Mouse (Mus musculus) bone marrow macrophage, adult 2 months (primary cell): ENCODE data around the gene 1700003F12Rik. TPM values are rescaled to one million over a fixed set of nuclear protein-coding genes. Genes with fewer than 3 reads are reported as not detected.

Source experiments
- H3K27ac ChIP-seq: 2 replicates; pipeline ENCODE4 v1.5.1; 2012; ENCODE audit warnings: low read depth, low read length; ENCODE audit not compliant: insufficient read depth
- H3K4me1 ChIP-seq: 2 replicates; pipeline ENCODE4 v1.6.1; 2012; ENCODE audit warnings: low read length; ENCODE audit not compliant: control insufficient read depth, insufficient read depth
- H3K4me3 ChIP-seq: 2 replicates; pipeline ENCODE4 v1.5.1; 2012; ENCODE audit warnings: mild to moderate bottlenecking, low read length, moderate library complexity; ENCODE audit not compliant: insufficient read depth
- CTCF ChIP-seq: IDR thresholded peaks from 2 replicates; pipeline ENCODE4 v1.5.1; 2012; ENCODE audit warnings: low read depth, mild to moderate bottlenecking, low read length, moderate library complexity
- POLR2A ChIP-seq: IDR thresholded peaks from 2 replicates; pipeline ENCODE4 v1.6.1; 2012; ENCODE audit warnings: mild to moderate bottlenecking, low read depth, low read length, borderline replicate concordance
- polyA plus RNA-seq: library from polyadenylated mRNA; stranded (reverse); fragments of >200 nt; gene quantifications from 2 replicates; pipeline ENCODE4 v1.2.4, GENCODE M21; 2012; ENCODE audit not compliant: missing spikeins, insufficient read depth, insufficient read length

The 1700003F12Rik gene
- polyA plus RNA-seq, 1 experiment, result 1.1 TPM

DNA sequence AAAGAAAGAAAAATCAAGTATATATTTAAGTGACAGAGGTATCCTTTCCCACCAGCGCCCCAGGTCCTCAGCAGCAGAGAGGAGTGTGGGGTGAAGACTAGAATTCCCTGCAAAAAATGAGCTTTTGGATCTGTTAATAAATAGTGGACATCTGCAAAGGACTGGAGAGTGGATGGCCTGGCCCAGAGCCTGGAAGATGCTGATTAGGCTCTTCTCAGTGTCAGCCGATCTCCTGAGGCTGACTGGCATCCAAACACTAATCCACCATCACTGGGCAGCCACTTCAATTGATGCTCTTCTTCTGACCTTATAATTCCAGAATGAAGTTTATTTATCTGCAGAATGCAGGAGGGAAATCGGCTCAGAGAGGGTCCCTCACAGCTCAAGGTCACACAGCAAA, 26.1 kb downstream of the 1700003F12Rik start:
- Histone ChIP-seq H3K4me3 (no peak overlapping the region), H3K4me1 (peaks cover 23% of the 10 kb centered on the region), H3K27ac (no peak overlapping the region)
- TF ChIP-seq CTCF, result no peak
- no peak for TF ChIP-seq POLR2A

DNA sequence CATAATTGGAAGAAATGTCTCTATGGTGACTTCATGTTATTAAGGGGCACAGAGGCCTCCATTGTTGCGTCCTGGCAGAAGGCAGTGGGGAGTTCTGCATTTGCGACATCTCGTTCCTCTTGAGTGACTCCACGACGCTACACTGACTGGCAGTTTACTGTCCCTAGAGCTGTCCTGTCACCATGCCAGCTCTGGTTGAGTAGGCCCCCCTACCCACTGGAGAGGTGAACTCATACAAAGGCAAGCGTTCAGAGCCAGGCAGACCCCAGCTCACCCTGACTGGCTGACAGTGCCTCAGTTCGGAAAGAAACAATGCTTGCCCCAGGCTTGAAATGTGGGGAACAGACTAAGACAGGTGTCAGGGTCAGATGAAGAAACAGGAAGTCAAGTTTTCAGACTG, 27.4 kb downstream of the 1700003F12Rik start:
- Histone ChIP-seq H3K4me3 (no peak overlapping the region), H3K4me1 (peaks cover 23% of the 10 kb centered on the region), H3K27ac (peak overlapping the region; percentile 45)
- TF ChIP-seq CTCF (no peak), POLR2A (no peak)

DNA sequence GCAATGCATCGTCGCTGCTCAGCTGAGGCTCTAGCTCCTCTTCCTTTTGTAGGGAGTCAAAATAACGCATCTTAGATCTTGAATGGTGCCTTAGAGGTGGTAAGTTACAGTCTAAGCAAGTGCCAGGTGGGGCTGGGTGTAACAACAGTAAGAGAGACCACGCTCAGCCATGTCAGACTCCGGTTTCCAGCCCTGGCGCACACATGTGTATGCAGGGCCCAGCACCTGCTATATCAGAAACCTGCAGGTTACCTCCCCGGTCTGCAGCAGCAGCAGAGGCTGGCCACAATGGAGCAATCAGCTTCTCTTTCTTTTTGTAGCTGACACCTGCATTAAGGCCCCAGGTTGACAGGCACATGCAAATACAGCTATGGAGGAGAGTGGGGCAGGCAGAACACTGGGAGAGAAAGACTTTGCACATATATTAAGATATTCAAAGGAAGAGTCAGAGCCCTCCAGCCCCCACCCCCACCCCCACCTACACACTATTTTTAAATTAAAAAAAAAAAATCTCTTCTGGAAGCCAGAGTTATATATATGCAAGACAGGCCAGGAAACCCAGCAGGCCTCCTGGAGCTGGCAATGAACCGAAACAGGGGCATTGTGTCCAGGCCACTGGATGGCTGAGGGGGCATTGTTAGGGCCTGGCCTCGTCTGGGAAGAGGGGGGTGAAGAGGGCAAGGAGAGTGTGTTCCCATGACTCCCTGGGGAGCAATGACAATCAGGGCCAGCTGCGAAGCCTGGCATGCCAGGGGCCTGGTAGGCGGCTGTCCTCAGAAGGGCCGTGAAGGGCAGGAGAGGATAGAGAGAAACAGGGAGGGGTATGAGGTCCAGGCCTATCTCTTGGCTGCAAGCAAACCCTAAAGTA, 30.2 kb downstream of the 1700003F12Rik start:
- H3K4me3 ChIP-seq, result no peak overlapping the region
- H3K27ac ChIP-seq, result no peak overlapping the region
- TF ChIP-seq CTCF, result no peak
- no peak for TF ChIP-seq POLR2A
- peaks cover 10% of the 10 kb centered on the region for H3K4me1 ChIP-seq

DNA sequence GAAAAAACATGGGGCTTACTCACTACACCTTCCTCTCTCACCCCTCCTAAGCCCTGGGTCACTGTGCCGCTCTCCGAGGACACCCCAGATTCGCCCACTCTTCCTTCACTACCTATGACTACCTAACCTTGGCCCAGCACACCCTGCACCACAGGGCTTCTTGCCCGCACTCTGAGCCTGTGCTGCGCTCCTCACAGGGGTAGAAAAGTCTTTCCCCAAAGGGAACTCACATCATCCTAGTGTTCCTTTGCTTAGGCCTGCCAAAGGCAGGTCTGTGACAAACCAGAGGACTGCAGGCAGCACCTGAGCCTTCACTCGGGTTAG, 30.8 kb downstream of the 1700003F12Rik start:
- Histone ChIP-seq H3K27ac (no peak overlapping the region), H3K4me1 (peaks cover 9% of the 10 kb centered on the region), H3K4me3 (no peak overlapping the region)
- TF ChIP-seq POLR2A (no peak), CTCF (no peak)

DNA sequence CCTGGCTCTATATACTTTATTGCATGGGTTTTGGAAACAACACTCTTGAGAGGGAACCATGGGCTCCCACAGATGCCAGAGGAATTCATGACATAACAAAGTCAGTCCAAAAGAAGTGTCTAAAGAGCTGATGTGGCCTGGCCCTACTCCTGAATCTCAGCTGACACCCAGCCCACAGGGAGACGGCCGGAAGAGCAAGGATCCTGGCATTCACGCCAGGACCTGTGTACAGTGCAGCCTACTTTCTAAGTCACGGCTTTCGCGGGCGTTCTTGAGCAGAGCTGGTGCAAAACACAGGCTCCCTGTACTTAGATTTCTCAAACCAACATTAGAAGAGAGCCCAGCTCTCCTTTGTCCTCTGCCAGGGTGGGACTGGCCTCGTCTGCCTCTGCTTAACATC, 33.7 kb downstream of the 1700003F12Rik start:
- TF ChIP-seq POLR2A (no peak), CTCF (no peak)
- H3K4me1 ChIP-seq, result 0 out of 2 replicates have a peak, but pooled peaks cover 2% of the 10 kb centered on the region
- no peak overlapping the region for H3K27ac ChIP-seq
- no peak overlapping the region for H3K4me3 ChIP-seq

DNA sequence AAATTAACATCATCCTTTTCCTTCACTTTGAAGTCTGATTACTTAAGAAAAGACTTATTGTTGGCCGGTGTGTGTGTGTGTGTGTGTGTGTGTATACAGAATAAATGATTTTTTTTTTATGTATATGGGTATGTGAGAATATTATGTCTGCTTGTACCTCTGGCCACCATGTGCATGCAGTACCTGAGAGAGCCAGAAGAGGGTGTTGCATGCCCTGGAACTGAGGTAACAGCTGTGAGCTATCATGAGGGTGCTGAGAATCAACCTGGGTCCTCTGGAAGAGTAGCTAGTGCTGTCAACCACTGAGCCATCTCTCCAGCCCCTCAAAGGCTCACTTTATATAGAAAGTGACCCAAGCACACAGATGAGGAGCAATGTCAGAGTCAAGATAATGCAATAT, 34.5 kb downstream of the 1700003F12Rik start:
- H3K4me1 ChIP-seq, result 0 out of 2 replicates have a peak, but pooled peaks cover 2% of the 10 kb centered on the region
- TF ChIP-seq POLR2A (no peak), CTCF (no peak)
- H3K4me3 ChIP-seq, result no peak overlapping the region
- H3K27ac ChIP-seq, result no peak overlapping the region

DNA sequence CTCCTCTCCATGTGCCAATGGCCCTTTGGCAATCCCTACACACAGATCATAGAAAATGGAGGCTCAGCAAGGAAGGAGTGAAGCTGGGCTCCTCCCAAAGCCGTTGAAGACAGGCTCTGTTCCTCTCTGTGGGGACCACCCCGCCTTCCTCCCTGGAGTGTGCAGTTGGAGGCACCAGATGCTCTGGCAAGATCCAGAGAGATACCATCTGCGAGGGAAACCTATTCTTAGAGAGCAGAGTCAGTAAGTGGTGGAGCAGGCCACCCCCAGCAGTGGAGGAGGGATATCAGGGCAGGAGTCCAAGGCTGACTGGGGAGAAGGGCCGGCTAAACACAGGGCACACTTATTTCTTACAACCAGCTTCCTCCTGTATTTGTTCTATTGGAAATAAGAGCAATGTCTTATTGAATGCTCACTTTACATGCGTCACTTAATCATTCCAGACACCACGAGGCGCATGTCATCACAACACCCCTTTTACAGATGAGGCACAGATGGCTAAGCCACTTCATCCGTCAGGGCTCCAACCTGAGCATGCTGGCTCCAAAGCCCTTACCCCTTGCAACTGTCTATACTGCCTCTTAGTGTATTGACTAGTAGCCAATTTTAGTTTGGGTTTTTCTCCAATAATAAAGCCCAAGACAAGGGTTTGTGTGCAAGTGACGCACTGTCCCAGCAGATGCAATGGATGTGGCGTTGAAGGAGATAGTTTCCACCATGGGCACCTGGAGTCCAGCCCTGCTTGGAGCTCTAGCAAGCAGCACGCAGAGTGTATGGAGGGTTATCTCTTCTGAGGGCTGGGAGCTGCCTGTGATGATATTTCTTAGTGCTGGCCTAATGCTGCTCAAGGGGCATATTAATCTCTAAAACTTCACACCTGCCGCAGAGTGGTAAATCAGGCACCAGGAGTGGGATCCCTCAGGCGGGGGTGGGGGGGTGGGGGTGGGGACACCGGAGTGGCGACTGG, 37.3 kb downstream of the 1700003F12Rik start:
- 0 out of 2 replicates have a peak, but pooled peaks cover 2% of the 10 kb centered on the region for H3K4me1 ChIP-seq
- H3K4me3 ChIP-seq, result no peak overlapping the region
- H3K27ac ChIP-seq, result no peak overlapping the region
- TF ChIP-seq POLR2A (no peak), CTCF (no peak)

DNA sequence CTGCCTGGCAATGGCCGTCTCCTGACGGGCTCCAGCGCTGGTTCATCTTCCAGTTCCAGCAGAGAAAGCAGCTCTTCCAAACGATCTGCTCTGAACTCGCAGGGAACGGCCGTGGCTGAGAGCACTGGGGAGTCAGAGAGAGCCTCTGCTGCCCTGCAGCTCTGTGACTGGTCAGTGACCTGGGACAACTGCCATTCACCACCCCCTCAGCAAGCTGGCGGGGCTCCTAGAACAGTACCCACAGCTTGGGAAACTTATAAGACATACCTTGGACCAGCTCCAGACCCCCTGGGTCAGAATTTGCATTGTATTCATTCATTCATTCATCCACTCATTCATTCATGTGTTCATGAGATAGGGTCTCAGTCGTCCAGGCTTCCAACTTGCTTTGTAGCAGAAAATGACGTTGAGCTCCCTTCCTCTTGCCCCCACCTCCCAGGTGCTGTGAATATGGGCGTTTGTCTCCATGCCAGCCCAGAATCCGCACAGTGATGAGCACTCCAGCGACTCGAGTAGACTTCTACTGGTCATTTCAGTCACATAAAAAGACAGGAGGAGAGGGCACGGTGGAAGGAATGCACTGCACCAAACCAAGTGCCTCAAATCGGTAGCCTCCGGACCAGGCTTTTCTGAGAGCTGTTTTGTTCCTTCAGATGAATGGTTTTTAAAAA, 38.2 kb downstream of the 1700003F12Rik start:
- H3K4me3 ChIP-seq, result no peak overlapping the region
- no peak overlapping the region for H3K27ac ChIP-seq
- H3K4me1 ChIP-seq, result 0 out of 2 replicates have a peak, but pooled peaks cover under 1% of the 10 kb centered on the region
- TF ChIP-seq POLR2A (no peak), CTCF (no peak)

DNA sequence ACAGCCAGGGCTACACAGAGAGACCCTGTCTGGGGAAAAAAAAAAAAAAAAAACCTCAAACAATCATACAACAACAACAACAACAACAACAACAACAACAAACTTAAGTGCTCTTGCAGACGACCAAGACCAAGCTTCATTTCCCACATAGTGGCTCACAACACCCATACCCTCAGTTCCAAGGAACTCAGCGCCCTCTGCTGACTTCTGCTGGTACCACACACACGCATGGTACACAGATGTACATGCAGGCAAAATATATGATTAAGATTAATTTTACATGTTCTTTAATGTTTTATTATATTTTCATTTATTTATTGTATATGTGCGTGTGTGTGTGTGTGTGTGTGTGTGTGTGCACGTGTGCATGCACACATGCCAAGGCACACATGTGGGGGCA, 39.5 kb downstream of the 1700003F12Rik start:
- Histone ChIP-seq H3K4me1 (no peaks in the 10 kb centered on the region), H3K4me3 (no peak overlapping the region), H3K27ac (no peak overlapping the region)
- no peak for TF ChIP-seq CTCF
- no peak for TF ChIP-seq POLR2A
